Mouse (Mus musculus): ENCODE data around the gene Nol9.
A peak's percentile ranks its signal among the peaks of the same experiment; 100 is the strongest.

Gene Nol9

DNA sequence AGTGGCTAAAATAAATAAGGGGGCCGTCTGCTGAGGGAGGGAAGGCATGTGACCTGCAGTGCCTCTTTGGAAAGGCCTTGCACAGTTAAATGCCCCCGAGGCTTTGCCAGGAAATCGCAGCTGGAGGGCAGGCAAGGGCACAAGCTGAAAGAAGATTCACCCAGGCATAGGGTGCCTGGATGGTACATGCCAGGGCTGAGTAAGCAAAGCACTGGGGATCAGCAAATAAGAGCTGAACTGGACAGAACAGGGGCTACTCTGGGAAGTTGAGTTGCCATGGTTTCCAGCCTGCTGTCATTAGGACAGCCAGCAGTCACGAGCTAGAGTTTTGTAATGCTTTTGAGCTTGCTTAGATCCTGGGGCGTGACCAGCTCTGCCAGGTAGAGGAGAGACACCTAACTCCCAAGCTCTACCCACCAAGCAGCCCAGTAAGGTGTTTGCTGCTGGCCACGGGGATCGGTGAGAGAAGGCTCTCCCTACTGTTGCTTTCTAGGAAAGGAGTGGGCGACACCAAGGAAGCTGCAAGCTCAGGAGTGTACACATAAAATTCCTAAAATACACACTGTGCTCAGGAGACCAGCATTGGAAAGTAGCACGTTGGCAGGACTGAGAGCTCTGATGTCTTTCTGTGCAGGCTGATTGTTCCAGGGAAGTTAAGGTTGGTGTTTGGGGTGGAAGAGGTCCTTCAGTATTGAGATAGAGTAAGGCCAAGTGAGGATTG is 23.4 kb downstream of the Nol9 start:
- DNase-seq: peak; percentile 41 to 56

- DNase-seq: no peak
Measured at GRCm38 (mm10) chr4:152067280-152067679, 28.2 kb downstream of the Nol9 start.

DNA sequence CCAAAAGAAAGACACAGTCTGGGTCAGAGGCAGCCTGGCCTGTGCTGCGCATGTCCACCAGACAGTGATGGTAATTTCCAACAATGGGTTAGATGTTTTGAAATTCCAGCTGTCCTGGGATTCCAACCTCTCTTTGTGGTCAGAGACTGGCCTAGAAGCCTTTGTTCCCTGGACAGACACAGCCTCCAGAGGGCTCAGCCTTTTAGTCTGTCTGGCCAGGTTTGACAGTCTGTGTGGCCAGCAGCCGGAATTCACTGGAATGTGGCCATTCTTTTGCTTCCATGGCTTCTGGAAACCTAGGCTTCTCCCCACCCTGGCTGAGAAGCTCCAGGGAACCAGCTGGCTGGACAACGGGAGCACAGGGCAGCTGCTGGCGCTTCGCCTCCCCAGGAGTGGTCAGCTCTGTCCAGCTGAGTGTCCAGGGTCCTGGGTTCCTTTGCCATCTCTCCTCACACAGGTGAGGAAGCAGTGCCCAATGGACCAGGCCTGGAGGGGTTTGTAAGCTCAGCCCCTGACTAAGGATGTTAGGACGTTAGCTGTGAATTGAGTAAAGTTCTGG is 29.1 kb downstream of the Nol9 start:
- DNase-seq: no peak

- no peak for DNase-seq
Measured at GRCm38 (mm10) chr4:152069245-152069644, 30.1 kb downstream of the Nol9 start.

DNA sequence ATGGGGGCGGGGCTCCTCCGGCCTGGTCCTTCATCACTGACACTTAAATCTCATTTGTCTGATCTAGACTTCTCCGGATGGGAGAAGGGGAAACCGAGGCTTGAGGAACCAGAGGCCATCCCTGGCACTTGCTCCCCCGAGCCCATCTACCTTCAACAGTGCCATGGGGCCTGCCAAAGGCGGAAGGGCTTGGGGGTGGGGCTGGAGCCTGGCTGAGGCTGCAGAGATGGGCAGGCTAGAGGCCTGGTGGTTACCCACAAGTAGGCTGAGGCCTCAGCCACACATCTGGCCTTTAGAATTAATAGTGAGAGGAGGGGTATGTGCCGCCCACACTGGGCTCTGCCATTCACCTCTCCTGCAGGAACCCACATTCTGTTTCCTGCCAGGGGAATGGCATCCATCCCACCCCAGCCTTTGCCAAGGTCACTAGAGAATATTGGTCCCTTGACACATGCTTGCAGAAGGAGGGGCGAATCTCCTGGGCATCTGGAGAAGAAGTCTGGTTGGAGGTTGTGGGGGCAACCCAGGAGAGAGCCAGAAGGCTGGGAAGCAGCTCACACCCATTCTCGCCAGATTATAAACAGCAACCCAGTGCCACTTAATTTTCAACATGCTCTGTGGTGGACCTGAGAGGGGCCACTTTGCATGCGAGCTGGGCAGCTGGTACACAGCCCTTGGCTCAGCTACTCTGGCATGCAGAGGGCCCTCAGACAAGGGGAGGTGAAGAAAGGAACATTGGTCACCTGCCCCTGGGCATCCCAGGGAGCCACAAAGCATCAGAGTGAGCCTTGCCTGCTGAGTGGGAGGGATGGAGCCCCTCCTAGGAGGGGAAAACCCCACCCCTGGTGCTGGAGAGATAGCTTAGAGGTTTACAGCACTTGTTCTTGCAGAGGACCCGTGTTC is 31.6 kb downstream of the Nol9 start:
- DNase-seq: no peak

DNA sequence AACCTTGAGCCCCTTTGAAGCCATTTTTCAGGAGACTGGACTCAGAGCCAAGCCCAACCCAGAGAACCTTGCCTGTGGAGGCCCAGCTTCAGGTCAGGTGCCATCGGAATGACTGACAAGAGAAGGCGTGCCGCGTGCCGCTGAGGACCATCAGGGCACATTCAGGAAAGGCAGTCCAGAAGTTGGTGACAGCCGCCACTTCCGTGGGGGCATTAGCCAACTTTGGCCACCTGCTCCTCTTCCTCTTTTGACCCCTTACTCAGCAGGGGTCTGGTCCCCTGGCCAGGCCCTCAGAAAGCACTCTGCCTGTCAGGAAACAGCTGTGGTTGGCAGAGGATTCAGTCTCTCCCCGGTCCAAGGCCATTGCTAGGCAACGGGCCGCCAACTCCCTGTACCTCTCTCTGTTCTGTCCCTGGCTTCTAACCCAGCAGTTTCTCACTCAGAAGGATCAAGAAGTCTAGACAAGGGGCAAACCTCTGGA is 33.0 kb downstream of the Nol9 start, which contains the start of gene Plekhg5:
Plekhg5 (plus strand) TSS at position 378 of the 481 bp plus-strand sequence.
- DNase-seq: peak in 1 of 2 experiments; percentile 48

- no peak for DNase-seq
Measured at GRCm38 (mm10) chr4:152072655-152073054, 33.5 kb downstream of the Nol9 start.

- no peak for DNase-seq
Measured at GRCm38 (mm10) chr4:152073715-152074114, 34.6 kb downstream of the Nol9 start.

DNA sequence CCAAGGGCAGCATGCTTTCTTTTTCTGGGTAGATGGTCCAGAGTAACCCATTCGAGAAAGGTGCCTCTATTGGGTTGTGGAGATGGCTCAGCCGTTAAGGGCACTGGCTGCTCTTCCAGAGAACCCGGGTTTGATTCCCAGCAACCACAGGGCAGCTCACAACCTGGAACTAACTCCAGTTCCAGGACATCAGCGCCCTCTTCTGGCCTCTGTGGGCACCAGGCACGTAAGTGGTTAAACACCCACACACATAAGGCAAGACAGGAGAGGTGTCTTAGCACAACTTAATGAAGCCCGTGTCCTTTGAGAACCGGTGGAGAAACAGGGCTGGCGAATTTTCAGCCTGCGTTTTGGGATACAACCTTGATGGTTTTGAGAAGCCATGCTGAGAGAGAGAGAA is 35.4 kb downstream of the Nol9 start:
- DNase-seq: no peak

- no peak for DNase-seq
Measured at GRCm38 (mm10) chr4:152077191-152077590, 38.1 kb downstream of the Nol9 start.

- DNase-seq: no peak
Measured at GRCm38 (mm10) chr4:152078105-152078530, 39.0 kb downstream of the Nol9 start.

- no peak for DNase-seq
Measured at GRCm38 (mm10) chr4:152079261-152079660, 40.1 kb downstream of the Nol9 start.

- DNase-seq: peak; percentile 66 to 75
Measured at GRCm38 (mm10) chr4:152079931-152080330, 40.8 kb downstream of the Nol9 start.

DNA sequence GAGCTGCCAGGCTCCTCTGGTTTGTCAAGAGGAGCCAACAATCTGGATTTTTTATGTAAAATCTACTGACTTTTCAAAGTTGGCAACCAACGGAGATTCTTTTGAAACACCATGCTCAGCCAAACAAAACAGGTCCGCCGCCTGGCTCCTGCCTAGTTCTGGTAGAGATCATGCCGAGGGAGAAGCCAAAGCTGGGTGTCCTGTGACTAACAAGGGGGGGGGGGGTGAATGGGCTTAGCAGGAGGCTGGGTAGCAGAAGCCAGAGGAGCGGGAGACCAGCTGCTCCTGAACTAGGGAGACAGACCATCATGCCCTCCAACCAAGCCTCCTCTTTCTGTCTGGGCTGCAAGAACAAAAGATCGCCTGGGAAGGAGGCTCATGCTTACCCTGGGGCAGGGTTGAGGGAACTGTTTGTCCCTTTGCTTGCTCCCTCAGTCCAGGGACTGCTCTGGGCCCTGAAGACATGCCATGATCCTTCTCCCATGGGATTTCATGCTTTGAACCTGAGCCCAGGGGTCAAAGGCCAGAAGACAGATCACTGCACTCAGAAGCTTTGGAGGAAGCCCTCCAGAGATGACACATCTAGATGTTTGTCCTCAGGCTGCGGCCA is 44.6 kb downstream of the Nol9 start:
- no peak for DNase-seq

DNA sequence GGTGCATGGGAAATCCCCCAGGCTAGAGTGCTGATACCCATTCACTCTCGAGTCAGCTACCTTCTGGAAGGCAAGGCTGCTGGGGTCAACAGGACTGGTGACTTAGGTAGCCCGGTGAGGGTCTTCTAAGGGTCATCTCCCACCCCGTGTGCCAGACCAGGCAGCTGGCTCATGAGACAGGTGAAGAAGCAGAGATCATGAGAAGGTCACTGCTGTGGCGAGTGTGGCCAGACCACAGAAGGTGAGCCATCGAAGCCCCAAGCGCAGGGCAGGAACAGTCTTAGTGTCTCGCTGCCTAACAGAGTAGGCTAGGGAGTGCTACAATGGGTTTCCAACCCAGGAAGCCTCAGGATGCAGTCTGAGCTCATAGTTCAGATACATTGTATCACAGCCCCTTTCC is 45.5 kb downstream of the Nol9 start:
- no peak for DNase-seq

GRCm38 (mm10) chr4:152086505-152087210 is 47.5 kb downstream of the Nol9 start:
- peak; percentile 73 to 81 for DNase-seq

DNA sequence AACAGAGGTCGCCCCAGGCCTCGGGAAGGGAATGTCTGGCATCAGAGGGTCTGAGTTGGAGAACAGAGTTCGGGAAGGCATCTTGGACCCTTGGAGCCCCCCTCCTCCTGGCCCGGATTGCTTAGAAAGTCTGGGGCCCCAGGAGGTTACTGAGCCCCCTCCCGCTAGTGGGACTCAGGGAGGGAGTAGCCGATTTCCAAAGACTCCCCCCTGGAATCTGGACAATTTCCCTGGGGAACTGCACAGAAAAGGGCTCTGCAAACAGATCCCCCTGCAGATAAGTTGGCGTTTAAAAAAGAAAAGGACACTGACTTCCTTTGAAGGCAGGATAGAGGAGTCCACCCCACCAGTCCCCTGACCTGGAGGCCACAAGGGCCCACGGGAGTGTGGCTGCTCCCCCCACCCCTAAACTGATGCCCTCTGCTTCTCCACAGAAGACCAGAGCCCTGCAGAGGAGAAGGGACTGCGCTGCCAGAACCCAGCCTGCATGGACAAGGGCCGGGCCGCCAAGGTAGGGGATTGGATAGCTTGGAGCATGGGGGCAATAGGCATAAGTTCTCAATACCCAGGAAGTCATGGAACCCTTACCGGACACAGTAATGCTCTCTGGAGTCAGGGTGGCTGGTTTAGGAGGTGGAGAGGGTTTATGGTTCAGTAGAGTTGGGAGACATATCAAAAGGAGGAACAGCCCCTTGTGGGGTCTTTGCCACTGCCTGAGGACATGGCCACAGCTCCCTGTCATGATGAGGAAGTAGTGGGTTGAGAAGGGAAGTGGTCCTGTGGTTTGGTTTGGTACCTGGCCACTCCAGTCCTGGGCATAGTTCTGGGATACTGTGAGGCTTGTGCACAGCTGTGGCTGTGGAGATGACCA is 48.3 kb downstream of the Nol9 start:
- no peak for DNase-seq

DNA sequence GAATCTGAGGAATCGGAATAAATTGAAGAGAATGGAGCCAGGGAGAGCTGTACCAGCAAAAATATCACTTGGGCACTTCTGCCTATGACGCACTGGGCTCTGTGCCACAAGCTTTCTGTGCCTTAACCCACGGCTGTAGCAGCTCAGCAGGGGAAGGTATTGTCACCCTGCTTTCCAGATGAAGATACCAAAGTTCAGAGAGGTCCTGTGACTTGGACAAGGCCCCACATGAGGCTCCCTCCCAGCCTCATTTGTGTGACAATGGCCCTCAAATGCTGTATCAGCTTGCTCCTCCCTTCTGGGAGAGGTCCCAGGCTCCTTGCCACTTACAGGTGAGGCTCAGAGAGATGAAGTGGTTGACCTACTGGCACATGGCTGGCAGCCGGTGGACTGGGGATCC is 49.0 kb downstream of the Nol9 start:
- DNase-seq: no peak

- DNase-seq: no peak
Measured at GRCm38 (mm10) chr4:152088556-152089120, 49.5 kb downstream of the Nol9 start.

GRCm38 (mm10) chr4:152090191-152090590 is 51.1 kb downstream of the Nol9 start:
- no peak for DNase-seq

DNA sequence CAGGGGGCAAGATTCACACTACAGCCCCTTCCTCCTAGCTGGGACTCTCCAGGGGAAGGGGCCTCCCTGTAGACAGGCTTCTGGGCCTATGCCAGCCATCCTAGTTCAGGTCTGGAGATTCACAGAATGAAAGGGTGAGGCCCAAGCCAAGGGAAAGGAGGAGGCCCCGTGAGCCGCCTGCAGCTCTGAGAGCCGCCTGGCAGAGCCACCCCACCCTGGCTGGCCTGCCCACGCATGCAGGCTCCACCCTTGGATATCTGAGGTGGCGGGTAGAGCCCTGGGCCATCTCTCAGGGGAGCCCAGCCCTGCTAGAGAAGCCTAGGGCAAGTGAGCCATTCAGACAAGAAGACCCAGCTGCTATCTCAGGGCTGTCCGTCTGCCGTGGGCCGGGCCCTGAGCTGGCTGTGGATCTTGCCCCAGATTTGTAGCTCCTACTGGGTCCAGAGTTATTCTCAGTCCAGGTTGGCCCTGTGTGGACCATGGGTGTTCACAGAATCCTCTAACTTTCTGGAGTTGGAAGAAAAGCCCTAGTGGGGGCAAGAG is 53.7 kb downstream of the Nol9 start:
- DNase-seq: peak in 1 of 2 experiments; percentile 55
